Mouse (Mus musculus): ENCODE data around the gene Arhgef7. TPM values are rescaled to one million over a fixed set of nuclear protein-coding genes. Genes with fewer than 3 reads are reported as not detected.

Arhgef7 gene
- polyA plus RNA-seq, 1 experiment from 2014 or later: 54.1 TPM

DNA sequence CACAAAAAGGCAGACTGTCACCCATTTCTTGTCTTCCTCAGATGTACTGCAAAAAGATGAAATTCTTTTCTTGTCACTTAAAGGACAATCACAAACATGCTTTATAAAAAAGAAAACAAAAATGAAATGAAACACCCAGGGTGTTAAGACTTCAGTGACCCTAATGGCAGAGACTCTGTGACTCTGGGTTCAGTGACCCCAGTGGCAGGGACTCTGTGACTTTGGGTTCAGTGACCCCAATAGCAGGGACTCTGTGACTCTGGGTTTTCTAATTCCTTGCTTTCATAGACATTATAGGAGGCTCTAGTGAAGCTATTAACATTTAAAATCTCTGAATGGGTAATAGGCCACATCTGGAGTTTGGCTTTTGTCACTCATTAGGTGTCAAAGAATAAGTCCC, 27.2 kb downstream of the Arhgef7 start:
- no peak overlapping the region for H3K4me3 ChIP-seq (ENCODE audit: low read length)
- H3K27ac ChIP-seq (ENCODE audit: low read length): no peak overlapping the region
- H3K36me3 ChIP-seq (ENCODE audit: control insufficient read depth, insufficient read depth): no peaks in the 10 kb centered on the region
- no peak for ATAC-seq (replicated peaks; ENCODE audit: extremely low read depth, insufficient read depth, low FRiP score)
- no peaks in the 10 kb centered on the region for H3K27me3 ChIP-seq (ENCODE audit: control insufficient read depth, insufficient read depth, low read length)
- H3K9me3 ChIP-seq (replicated peaks; ENCODE audit: control insufficient read depth, low read length): no peaks in the 10 kb centered on the region
- no peak overlapping the region for H3K4me2 ChIP-seq (ENCODE audit: low read depth, low read length)
- H3K4me1 ChIP-seq (ENCODE audit: control insufficient read depth, insufficient read depth, low read length): peaks cover 32% of the 10 kb centered on the region
- H3K9ac ChIP-seq (ENCODE audit: low read length): no peak overlapping the region

GRCm38 (mm10) chr8:11755873-11756272, 28.4 kb downstream of the Arhgef7 start:
- no peak overlapping the region for H3K4me2 ChIP-seq (ENCODE audit: low read depth, low read length)
- WGBS: 11% methylated on average over 5 of the region's 5 CpGs
- no peak for ATAC-seq (replicated peaks; ENCODE audit: extremely low read depth, insufficient read depth, low FRiP score)

DNA sequence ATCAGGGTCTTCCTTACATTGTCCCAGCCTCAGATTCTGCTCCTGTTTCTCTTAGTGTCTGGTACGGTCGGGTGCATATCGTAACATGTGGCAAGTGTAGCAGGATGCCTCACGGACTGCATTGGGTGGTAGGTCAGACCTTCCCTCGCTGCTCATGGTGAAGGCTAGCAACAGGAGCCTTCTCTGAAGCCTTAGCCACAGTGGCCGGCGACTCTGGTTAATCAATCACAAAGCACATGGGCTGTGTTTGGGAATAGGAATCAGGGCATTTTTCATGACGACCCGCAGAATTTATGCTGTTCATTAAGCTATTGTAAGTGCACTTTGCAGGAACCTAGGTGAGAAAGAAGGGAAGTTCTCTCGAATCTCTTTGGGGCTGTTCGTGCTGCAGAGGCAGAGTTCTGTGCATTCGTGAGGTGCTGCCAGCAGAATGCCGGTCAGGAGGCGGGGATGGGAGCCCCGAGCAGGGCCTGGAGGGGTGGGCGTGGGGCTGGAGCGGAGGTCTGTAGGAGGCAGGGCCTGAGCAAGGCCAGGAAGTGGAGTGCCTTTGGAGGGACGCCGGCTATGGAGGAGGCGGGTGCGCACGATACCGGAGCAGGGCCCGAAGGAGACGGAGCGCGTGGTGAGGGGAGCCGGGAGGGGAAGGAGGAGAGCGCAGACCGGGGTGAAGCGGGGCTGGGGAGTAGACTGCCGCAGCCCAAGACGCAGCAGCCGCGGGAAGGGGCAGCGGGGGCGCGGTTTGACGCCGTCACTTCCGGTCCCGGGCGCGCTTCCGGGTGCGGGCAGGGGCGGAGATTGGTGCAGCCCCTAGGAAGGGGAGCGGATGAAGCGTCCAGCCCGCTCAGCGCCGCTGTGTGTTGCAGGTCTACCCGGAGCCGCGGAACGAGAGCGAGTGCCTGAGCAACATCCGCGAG, 30.3 kb downstream of the Arhgef7 start:
- H3K36me3 ChIP-seq (ENCODE audit: control insufficient read depth, insufficient read depth): no peaks in the 10 kb centered on the region
- peak overlapping the region; percentile 94 for H3K4me2 ChIP-seq (ENCODE audit: low read depth, low read length)
- peak; percentile 89 for ATAC-seq (replicated peaks; ENCODE audit: extremely low read depth, insufficient read depth, low FRiP score)
- H3K9me3 ChIP-seq (replicated peaks; ENCODE audit: control insufficient read depth, low read length): no peaks in the 10 kb centered on the region
- peak overlapping the region; percentile 86 for H3K27ac ChIP-seq (ENCODE audit: low read length)
- peak overlapping the region; percentile 87 for H3K4me3 ChIP-seq (ENCODE audit: low read length)
- peak overlapping the region; percentile 90 for H3K9ac ChIP-seq (ENCODE audit: low read length)
- peaks cover 31% of the 10 kb centered on the region for H3K4me1 ChIP-seq (ENCODE audit: control insufficient read depth, insufficient read depth, low read length)
- WGBS: 3% methylated on average over 59 of the region's 59 CpGs
- H3K27me3 ChIP-seq (ENCODE audit: control insufficient read depth, insufficient read depth, low read length): no peaks in the 10 kb centered on the region

More at GRCm38 (mm10) chr8:11755873-11756272, 28.4 kb downstream of the Arhgef7 start:
- Histone ChIP-seq H3K4me1 (ENCODE audit: control insufficient read depth, insufficient read depth, low read length) (peaks cover 23% of the 10 kb centered on the region), H3K27ac (ENCODE audit: low read length) (no peak overlapping the region), H3K27me3 (ENCODE audit: control insufficient read depth, insufficient read depth, low read length) (no peaks in the 10 kb centered on the region), H3K36me3 (ENCODE audit: control insufficient read depth, insufficient read depth) (no peaks in the 10 kb centered on the region), H3K4me3 (ENCODE audit: low read length) (no peak overlapping the region), H3K9me3 (replicated peaks; ENCODE audit: control insufficient read depth, low read length) (no peaks in the 10 kb centered on the region), H3K9ac (ENCODE audit: low read length) (no peak overlapping the region)

- Histone ChIP-seq H3K9ac (ENCODE audit: low read length) (peak overlapping the region; percentile 90), H3K4me2 (ENCODE audit: low read depth, low read length) (peak overlapping the region; percentile 94), H3K27me3 (ENCODE audit: control insufficient read depth, insufficient read depth, low read length) (no peaks in the 10 kb centered on the region), H3K4me1 (ENCODE audit: control insufficient read depth, insufficient read depth, low read length) (peaks cover 29% of the 10 kb centered on the region), H3K27ac (ENCODE audit: low read length) (peak overlapping the region; percentile 86), H3K4me3 (ENCODE audit: low read length) (peak overlapping the region; percentile 87), H3K36me3 (ENCODE audit: control insufficient read depth, insufficient read depth) (no peaks in the 10 kb centered on the region), H3K9me3 (replicated peaks; ENCODE audit: control insufficient read depth, low read length) (no peaks in the 10 kb centered on the region)
- peak; percentile 10; the same call in 1 of the 2 replicates for ATAC-seq (replicated peaks; ENCODE audit: extremely low read depth, insufficient read depth, low FRiP score)
- WGBS: 1% methylated on average over 52 of the region's 53 CpGs
Observed at GRCm38 (mm10) chr8:11758482-11759281, 31.2 kb downstream of the Arhgef7 start.

DNA sequence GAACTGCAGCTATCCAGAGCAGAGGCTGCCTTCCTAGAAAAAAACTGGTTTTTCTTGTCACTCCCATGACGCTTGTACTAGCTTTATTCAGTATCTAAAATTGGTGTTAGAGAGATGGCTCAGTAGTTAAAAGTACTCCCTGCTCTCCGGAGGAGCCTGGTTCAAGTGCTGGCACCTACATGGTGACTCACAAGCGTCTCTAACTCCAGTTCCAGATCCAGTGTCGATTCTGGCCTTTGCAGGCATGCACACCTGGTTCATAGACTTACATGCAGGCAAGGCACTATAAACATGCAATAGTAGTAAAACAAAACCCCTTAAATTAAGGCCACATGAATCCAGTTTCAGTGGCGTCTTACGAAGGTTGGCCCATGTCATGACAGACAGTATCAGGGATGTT, 34.0 kb downstream of the Arhgef7 start:
- no peak for ATAC-seq (replicated peaks; ENCODE audit: extremely low read depth, insufficient read depth, low FRiP score)
- H3K4me3 ChIP-seq (ENCODE audit: low read length): no peak overlapping the region
- peaks cover 27% of the 10 kb centered on the region for H3K4me1 ChIP-seq (ENCODE audit: control insufficient read depth, insufficient read depth, low read length)
- 85% methylated on average over 6 of the region's 6 CpGs for WGBS
- no peaks in the 10 kb centered on the region for H3K27me3 ChIP-seq (ENCODE audit: control insufficient read depth, insufficient read depth, low read length)
- no peak overlapping the region for H3K4me2 ChIP-seq (ENCODE audit: low read depth, low read length)
- H3K9me3 ChIP-seq (replicated peaks; ENCODE audit: control insufficient read depth, low read length): no peaks in the 10 kb centered on the region
- no peak overlapping the region for H3K9ac ChIP-seq (ENCODE audit: low read length)
- no peak overlapping the region for H3K27ac ChIP-seq (ENCODE audit: low read length)
- no peaks in the 10 kb centered on the region for H3K36me3 ChIP-seq (ENCODE audit: control insufficient read depth, insufficient read depth)

- Histone ChIP-seq H3K4me1 (ENCODE audit: control insufficient read depth, insufficient read depth, low read length) (peaks cover 27% of the 10 kb centered on the region), H3K9ac (ENCODE audit: low read length) (no peak overlapping the region; the same call in 1 of the 2 replicates), H3K27ac (ENCODE audit: low read length) (no peak overlapping the region), H3K27me3 (ENCODE audit: control insufficient read depth, insufficient read depth, low read length) (no peaks in the 10 kb centered on the region), H3K4me2 (ENCODE audit: low read depth, low read length) (no peak overlapping the region), H3K4me3 (ENCODE audit: low read length) (no peak overlapping the region), H3K36me3 (ENCODE audit: control insufficient read depth, insufficient read depth) (no peaks in the 10 kb centered on the region), H3K9me3 (replicated peaks; ENCODE audit: control insufficient read depth, low read length) (no peaks in the 10 kb centered on the region)
- 63% methylated on average over 5 of the region's 5 CpGs for WGBS
- ATAC-seq (replicated peaks; ENCODE audit: extremely low read depth, insufficient read depth, low FRiP score): no peak
Observed at GRCm38 (mm10) chr8:11762048-11762447, 34.5 kb downstream of the Arhgef7 start.

DNA sequence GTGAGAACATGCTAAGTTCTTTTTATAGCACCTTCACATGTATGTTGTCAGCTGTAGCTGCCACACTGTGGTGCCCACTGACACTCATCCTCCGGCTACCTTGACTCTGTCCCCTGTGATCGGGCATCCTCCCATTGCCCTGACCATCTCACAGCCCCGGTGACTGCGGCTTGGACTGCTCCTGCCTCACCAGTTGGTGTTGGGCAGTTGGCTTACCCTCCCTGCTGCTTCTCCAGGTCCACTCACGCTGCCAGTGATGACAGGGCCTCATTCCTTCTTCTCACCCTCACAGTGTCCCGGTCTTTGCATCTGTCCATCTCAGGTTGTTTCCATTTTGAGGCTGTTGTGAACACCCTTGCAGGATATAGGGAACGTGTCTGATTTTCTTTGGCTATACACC, 35.3 kb downstream of the Arhgef7 start:
- Histone ChIP-seq H3K4me1 (ENCODE audit: control insufficient read depth, insufficient read depth, low read length) (peaks cover 25% of the 10 kb centered on the region), H3K27me3 (ENCODE audit: control insufficient read depth, insufficient read depth, low read length) (no peaks in the 10 kb centered on the region), H3K4me2 (ENCODE audit: low read depth, low read length) (no peak overlapping the region), H3K36me3 (ENCODE audit: control insufficient read depth, insufficient read depth) (0 out of 2 replicates have a peak, but pooled peaks cover 2% of the 10 kb centered on the region), H3K9ac (ENCODE audit: low read length) (no peak overlapping the region), H3K4me3 (ENCODE audit: low read length) (no peak overlapping the region), H3K9me3 (replicated peaks; ENCODE audit: control insufficient read depth, low read length) (no peaks in the 10 kb centered on the region), H3K27ac (ENCODE audit: low read length) (no peak overlapping the region)
- WGBS: 70% methylated on average over 7 of the region's 7 CpGs
- ATAC-seq (replicated peaks; ENCODE audit: extremely low read depth, insufficient read depth, low FRiP score): no peak

DNA sequence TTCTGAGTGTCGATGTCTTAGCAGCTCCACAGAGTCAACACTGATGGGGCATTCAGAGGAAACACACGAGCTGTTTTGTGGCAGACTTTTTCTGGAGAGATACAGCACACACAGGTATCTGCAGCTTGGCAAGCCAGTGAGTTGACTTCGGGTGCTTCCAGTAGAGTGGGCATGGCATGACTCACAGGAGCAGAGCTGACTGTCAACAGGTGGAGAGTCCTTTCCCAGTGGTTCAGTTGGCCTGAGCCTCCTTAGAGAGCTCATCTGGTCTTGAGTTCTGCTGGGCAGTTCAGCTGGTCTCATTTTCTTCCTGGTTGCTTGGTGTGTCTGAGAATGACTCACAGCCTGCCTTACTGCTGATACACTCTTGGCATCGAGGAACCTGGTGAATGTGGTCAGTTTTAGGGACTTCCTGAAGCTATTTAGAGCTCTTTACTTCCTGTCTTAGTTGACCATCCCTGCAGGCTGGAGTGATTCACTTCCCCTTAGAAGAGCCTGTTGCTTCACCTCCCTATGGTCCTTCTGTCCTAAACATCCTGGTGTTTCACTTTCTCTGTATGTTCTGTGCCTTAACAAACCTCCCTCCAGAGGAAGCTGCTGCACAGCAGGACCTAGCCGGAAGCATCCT, 39.8 kb downstream of the Arhgef7 start:
- Histone ChIP-seq H3K27ac (ENCODE audit: low read length) (no peak overlapping the region; the same call in 1 of the 2 replicates), H3K4me2 (ENCODE audit: low read depth, low read length) (no peak overlapping the region), H3K9me3 (replicated peaks; ENCODE audit: control insufficient read depth, low read length) (no peaks in the 10 kb centered on the region), H3K27me3 (ENCODE audit: control insufficient read depth, insufficient read depth, low read length) (no peaks in the 10 kb centered on the region), H3K4me3 (ENCODE audit: low read length) (no peak overlapping the region), H3K4me1 (ENCODE audit: control insufficient read depth, insufficient read depth, low read length) (peaks cover 14% of the 10 kb centered on the region), H3K36me3 (ENCODE audit: control insufficient read depth, insufficient read depth) (0 out of 2 replicates have a peak, but pooled peaks cover 4% of the 10 kb centered on the region), H3K9ac (ENCODE audit: low read length) (no peak overlapping the region)
- no peak for ATAC-seq (replicated peaks; ENCODE audit: extremely low read depth, insufficient read depth, low FRiP score)
- 65% methylated on average over 5 of the region's 5 CpGs for WGBS
